Mouse (Mus musculus): ENCODE measurements at regions not wholly inside any gene's neighbourhood (a gene's known extent, or its start where the extent isn't known, plus 50 kb on each side); places are given as distances from the start of the nearest gene placed in this dataset.
"Not testable (repeated sequence)": the region's sequence is repeated elsewhere in the genome, so short reads cannot be mapped to it uniquely, and the experiment has no call there.

DNA sequence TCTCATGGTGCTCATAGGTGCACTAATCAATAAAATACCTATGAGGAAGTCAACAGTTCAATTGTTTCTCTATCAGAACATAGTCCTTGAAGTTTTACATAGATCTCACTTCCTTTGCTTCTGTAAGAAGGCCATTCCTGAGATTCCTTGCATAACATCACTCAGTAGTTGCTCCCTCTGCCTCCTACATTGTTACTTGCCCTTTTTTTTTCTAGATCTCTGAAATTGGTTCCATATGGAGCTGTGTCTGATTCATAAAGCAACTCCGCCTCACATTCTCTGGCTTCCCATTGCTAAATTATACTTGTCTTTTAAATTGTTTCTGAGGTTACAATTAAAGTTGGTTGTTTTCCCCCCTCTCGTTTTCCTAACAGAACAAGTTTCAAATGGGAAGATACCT lies 1000.7 kb downstream of the Ttll7 start:
- DNase-seq (ENCODE audit: low read depth, low spot score) = no peak

DNA sequence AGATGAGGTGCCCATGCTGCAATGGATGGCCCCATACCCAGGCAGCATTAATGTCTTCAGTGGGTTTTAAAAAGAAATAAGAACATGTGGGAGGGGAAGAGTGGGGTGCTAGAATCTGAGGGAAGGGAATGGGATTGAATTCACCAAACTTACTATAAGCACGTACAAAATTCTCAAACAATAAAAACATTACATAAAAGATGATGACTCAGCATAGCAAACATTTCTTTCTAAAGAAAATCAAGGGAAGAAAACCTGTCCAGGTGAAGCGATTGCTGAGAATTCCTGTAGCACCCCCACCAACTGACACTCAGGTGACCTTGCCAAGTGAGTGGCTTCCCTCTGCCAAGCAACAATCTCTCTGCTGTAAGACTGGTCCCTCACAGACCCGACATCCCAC lies 989.2 kb downstream of the Ttll7 start:
- no peak for DNase-seq (ENCODE audit: low read depth, low spot score)

DNA sequence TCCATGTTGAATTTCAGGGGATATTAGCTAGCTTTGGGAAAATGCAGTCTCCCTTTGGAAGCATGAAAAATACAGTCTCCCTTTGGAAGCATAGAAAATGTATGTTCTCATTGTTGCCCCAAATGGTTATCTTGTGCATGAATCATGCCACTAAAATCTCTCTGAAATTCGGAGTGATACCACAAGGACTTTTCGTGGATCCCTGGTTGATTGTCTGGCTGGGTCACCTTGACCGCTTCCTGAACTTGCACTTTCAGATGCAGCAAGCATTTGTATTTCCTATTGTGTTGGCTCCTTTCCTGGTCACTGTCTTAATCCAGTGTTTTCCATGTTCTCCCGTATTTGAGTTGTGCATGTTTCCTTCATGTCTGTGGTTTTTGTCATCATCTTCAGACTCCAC lies 986.6 kb downstream of the Ttll7 start:
- DNase-seq (ENCODE audit: low read depth, low spot score) = no peak

DNA sequence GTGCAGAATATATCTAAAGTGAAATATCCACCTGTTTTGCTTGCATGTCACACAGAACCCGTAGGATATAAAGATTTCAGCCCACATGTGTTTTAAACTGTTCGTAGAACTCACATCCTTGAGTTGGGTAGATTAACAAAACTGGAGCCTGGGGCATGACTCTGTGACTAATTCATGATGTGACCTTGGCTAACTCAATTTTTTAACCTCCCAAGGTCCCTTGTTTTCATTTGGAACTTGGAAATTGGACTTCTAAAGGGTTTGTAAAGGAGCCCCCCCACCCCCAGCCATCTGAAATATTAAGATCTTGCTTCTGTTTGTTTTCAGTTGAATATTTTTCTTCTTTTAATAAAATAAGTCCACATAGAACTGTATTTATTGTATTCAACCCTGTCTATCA lies 983.5 kb downstream of the Ttll7 start:
- DNase-seq (ENCODE audit: low read depth, low spot score) = no peak

DNA sequence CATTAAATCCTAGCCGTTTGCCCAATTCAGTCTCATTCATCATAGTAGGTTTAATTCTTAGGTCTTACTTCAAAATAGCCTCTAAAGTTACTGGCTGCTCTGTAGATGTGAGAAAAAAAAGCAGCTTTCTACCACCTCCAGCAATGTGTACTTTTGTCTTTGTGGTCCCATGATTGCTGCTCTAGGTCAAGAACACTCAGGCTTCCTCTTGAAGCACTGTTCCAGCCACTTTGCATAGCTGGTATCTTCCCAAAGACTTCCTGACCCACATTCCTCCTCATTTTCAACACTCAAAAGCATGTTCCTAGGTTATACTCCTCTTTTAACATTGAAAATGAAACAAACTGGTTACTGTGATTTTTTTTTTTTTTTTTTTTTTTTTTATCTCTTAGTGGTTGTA lies 973.2 kb downstream of the Ttll7 start:
- DNase-seq (ENCODE audit: low read depth, low spot score) = no peak

DNA sequence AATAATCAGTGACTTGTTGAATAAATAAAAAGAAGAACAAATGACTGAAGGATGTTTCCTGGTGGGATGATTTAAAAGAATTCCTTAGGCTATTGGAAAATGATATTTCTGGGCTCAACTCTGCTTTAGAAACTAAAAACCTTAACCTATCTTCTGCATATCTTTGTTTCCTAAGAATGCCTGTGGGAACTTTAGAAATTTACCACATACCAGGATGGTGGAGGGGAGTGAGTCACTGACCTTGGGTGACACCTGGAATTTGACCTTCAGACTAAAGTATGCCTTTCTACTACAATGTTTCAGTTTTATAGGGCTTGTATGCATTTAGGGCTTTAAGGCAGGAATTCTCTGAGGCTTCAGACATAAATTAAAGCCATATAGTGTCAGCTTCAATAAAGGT lies 972.3 kb downstream of the Ttll7 start:
- peak; percentile 23 for DNase-seq (ENCODE audit: low read depth, low spot score)

DNA sequence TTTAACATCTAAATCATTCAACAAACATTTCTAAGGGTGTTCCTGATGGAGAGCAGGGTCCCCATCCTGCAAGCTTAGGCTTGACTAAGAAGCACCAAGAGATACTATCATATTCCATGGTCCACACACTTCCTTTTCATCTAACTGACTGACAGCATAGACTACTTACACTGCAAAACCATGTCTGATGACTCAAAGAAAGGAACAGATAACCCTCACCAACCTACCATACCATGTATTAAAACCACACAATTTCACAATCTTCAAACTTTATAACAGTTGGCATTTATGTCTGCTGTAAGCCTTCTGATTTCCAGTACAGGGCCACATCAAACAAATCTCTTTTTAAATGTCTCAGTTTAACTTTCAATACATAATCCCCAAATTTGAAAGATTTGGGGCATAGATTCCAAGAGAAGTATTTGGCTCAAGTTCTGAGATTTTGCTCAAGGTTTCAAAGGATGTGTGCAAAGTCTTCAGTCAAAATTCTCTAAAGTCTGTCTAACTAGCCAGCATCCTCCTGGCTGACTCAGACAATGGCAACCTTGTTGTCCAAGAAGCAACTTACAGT lies 962.0 kb downstream of the Ttll7 start:
- no peak for DNase-seq (ENCODE audit: low read depth, low spot score)

DNA sequence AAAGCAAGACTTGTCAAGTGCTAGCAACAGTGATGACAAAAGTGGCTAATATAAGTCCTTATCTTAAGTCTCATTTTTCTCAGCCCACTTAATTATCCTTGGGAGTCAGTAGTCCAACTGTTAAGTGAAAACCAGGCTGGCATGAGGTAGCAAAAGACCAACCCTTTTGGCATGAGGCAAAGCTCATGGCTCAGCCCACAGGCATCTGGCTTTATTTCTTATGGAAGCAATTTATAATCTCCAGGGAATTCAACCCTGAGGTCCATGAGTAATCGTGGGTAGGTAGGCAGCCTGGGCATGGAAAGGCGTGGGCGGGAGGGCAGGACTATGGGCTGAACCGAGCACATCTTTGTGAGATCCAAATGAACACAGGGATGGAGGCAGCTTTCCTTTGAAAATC lies 950.4 kb downstream of the Ttll7 start:
- DNase-seq (ENCODE audit: low read depth, low spot score) = no peak

DNA sequence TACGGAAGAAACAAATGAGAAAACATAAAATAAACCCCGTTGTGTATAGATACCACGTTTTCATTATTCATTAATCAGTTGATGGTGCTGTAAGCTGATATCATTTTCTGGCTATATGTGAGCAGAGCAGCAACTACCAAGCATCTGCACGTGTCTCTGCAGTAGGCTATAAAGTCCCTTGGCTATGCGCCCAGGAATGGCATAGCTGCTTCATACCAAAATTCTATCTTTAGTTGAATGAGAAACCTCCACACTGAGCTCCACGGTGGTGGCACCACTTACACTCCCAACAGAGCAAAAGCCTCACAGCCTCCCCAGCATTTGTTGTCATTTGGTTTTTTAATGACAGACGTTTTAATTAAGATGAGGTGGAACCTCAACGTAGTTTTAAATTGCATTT lies 944.4 kb downstream of the Ttll7 start:
- no peak for DNase-seq (ENCODE audit: low read depth, low spot score)

DNA sequence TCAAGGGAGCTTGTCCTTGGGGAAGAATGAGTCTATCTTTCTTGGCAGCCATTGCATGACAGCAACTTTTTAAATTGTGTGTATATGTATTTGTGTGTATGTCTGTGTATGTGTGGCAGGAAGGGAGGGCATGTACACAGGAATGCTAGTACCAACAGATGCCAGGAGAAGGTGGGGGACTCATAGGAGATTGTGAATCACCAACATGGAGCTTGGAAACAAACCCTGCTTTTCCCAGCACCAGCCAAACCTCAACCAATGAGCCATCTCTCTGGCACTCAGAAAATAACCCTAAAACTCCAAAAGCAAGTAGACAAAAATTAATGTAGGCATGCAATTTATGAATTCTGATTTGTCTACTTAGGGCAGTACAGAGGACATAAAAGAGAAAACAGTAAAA lies 942.9 kb downstream of the Ttll7 start:
- no peak for DNase-seq (ENCODE audit: low read depth, low spot score)

DNA sequence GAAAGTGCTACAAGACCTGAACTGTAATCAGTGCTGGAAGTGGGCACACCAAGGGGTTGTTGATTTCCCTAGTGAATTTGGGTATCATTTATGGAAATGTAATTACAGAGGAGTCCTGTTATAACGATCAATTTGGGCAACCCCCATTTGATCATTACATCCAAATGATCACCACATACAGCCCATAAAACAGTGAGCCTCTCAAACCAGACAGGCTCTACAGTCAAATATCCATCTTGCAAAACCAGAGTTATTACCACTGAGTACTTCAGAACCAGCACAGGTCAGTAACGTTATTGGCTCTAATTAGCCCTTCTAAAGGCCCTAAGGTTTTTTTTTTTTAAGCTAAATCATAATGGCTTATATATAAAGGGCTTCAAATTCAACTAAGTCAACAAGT lies 934.4 kb downstream of the Ttll7 start:
- DNase-seq (ENCODE audit: low read depth, low spot score) = no peak

DNA sequence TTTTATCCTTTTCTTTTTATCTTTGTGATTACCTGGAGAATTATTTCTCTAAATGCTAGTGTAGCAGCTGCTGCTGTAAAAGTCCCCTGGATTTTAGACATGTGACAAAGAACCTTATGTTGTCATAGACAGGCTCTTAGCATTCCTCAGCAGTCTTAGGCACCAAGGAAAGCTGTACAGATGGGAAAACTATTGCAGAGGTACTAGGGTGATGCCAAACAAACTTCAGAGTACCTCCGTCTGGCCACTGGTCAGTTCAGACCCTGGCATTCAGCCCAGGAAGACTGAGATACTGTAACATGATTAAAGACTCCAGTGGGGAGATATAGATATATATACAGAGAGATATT lies 898.6 kb downstream of the Ttll7 start:
- no peak for DNase-seq (ENCODE audit: low read depth, low spot score)

DNA sequence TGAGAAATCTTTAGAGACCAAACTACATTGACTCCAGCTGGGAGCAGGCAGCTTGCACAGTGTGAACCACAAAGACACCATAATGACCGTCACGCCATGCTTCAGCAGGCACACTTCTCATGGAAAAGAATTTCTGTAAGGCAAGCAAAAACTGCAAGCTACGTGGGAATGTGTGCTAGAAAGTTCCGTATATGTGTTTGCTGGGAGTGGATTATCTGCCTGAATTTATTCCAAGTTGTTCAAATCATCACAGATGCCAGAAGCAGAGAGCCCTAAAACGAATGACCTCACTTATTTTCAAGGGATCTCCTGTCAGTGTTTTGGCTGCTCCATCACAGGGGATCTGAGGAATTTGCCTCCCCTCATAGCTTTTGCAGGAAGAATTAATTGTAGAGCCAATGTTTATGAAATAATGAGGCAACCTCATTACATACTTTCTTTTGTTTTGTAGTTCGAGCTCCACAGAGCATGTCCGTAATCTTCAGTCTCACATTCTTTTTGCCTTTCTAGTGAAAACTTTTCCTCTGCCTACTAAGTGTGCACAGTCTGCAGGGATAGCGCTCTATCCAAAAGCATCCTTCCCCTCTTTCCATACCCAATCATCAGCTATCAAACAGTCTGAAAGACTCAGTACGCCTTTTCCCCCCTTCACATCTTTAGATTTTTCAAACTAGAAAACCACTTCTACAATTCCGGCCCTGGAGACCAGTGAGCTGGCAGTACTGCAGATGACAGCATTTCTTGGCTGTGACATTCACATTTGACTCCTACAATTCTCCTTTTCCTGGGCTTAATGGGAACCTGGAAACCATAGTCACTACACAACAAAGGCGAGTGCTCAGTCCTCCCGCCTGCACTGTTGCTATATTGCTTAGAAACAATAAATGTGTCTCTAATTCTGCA lies 898.0 kb downstream of the Ttll7 start:
- DNase-seq (ENCODE audit: low read depth, low spot score) = no peak

DNA sequence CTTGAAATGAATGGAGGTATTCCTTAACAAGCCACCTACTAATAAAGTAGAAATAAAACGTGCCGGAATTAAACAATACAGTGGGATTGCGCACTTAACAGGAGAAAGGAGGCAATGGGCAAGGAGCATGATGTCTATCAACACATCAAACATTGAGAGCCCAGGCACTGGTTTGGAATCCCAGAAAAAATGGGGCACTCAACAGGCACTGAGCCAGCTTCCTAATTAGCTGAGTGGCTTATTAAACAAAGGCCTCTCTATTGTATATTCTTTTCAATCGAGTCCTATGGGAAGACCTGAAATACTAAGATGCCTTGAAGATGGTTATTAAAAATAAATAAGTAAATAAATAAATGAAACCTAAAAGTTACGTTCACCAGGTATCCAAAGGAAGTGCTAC lies 897.3 kb downstream of the Ttll7 start:
- DNase-seq (ENCODE audit: low read depth, low spot score) = no peak

DNA sequence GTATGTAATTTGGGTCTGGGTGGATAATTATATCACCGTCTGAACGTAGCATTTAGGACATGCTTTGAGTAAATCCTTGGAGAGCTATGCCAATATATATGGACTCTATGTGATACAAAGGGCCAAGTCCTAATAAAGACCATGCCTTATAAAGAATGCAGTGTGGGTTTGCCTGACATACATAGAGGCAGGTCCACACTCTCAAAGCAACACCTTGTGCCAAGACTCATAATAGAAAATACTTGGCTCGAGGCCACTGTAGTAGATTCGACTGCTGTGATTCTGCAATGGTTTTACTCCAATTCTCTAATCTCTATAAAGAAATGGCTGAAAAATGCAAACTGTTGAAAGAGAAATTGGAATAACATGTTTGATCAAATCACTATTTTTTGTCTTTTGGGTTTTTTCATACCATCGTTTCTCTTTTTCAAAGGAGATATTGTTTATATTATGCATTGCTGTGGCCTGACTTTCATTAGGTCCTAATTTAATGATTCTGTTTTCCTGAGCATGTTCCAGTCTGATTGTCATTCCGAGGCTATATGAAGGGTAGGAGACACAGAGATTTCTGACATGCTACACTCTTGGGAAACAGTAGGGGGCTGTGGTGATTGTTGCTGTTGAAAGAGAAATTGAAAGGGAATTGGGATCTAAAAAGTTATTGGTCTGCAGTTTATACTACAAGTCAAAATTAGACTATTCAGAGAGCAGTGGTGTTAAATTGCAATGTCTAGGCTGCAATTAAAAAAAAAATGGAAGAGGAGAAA lies 884.7 kb downstream of the Ttll7 start:
- DNase-seq (ENCODE audit: low read depth, low spot score) = no peak

DNA sequence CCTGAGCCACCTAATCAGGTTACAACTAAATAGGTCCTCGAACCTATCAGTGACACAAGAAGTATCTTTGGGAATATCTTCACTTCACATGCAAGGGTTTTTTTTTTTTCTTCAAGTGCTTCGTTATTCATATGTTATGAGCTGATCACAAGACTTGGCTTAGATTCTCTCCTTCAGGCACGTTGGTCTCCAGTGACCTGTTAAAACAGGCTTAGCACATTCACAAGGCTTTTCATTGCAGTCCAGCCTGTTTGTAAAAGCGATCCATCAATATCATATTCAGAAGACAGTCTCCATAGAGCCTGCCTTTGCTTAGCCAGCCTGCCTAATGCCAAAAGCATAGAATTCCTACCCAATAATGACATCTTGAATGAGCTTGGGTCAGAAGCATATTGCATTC lies 864.2 kb downstream of the Ttll7 start:
- no peak for DNase-seq (ENCODE audit: low read depth, low spot score)

DNA sequence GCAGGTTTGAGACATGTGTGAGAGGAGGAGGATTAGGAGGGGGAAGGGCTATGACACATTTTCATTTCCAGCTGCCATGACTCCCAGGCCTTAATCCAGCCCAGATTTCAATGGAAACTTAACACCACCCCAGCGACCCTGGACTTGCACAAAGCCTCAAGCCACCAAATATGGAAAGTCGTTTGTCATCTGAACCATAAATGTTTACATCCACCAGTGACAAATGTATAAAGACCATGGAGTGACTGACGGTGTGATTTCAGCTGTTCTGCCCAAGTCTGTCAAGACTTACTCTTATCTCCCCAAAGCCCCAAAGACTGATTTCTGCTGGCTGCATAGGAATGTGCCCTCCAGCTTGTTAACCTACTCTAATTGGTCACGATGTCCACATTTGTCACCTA lies 855.2 kb downstream of the Ttll7 start:
- DNase-seq (ENCODE audit: low read depth, low spot score) = peak; percentile 39

DNA sequence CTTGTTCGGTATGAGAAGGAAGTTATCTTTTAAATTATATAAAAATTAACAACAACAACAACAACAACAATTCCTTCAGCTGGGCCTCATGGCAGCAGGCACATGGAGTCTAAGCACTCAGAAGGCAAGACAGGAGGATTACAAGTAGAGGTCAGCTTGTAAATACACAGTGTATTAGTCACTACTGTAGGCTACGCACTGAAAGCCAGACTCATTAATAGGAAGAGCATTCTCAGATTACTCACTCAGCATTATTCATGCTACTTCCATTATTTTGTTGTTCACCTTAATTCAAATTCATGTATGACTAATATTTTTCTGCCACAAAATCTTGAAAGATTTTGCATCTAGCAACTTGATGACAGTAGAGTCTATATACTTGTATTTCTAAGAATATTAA lies 831.6 kb downstream of the Ttll7 start:
- no peak for DNase-seq (ENCODE audit: low read depth, low spot score)

DNA sequence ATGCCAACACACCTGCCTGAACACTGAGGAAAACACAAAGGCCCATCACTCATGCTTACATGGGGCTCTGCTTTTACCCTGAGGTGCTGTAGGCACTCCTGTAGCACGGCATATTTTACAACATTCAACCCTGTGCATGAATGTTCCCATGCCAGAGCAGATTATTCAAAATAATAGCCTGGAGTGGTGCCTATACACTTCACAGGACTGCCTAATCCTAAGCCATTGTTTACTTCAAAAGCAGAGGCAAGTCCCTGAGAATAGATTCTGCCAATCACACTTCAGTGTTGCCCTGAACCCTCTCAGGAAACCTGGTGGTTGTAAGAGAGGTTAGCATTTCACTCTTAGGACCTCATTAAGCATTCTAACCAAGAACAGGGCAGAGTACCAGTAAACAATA lies 828.1 kb downstream of the Ttll7 start:
- DNase-seq (ENCODE audit: low read depth, low spot score) = no peak

DNA sequence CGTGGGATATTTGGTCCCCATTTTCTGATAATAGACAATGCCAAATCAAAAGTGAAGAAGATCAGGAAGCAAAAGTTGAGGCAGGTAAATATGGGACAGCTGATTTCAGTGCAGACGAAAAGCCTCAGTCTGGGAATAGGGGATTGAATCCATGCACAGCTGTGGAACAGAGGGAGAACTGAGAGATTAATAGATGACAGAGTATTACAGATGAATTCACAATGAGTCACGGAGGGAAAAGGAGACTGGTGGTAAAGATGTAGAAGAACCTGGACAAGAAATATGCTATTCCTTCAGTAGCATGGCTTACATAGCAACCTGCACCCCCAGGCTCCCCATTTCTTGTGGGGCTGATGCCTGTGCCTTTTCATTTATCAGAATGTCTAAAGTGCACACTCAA lies 810.4 kb downstream of the Ttll7 start:
- no peak for DNase-seq (ENCODE audit: low read depth, low spot score)

DNA sequence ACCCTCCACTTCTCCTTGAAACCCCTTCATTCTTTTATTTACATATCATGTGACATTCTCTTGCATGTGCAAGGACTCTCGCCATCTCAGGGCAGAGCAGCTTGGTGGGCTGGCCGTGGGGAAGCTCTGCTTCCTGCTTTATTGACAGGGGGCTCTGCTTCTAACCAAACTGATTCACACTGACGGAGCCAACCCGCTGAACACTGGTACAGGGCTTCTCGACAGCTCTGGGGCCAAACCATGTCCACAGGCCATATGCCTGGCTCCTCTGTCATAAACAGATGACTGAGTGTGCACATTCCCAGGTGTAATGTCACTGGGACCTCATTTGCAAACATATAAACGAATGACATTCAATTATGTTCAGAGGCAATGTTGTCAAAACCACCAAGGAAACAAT lies 800.7 kb downstream of the Ttll7 start:
- DNase-seq (ENCODE audit: low read depth, low spot score) = no peak

DNA sequence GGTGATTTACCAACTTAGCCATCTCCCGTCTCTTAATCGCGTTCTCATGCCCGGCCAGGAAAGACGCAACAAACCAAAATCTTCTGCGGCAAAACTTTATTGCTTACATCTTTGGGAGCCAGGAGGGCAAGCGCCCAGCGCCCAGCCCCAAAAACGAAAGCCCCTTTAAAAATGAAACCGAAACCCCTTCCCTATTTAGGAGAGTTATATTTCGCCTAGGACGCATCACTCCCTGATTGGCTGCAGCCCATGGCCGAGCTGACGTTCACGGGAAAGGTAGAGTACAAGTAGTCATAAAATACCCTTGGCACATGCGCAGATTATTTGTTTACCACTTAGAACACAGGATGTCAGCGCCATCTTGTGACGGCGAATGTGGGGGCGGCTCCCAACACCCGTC lies 783.3 kb downstream of the Ttll7 start:
- DNase-seq (ENCODE audit: low read depth, low spot score) = not testable (repeated sequence)

DNA sequence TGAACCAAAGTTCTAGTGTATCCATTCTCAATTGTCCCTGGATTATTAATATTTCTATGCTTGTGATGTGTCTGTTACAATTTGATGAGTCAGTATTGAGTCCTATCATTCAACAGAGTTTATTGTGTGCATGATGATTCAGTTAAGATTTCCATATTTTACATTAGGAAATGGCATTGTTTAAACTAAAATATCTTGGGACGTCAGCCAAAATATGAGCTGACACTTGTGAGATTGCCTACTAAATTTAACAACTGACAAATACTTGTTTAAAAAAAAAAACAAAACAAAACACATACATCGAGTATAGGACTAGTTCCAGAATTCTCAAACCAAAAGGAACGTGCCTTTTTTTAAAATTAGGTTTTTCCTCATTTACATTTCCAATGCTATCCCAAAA lies 779.0 kb downstream of the Ttll7 start:
- DNase-seq (ENCODE audit: low read depth, low spot score) = no peak
